Mouse (Mus musculus) olfactory bulb, adult 2 months (tissue): ENCODE measurements around the gene Dact3.

Source experiments
- CTCF ChIP-seq: fragments of 200-500 bp; IDR thresholded peaks from 2 replicates; pipeline ENCODE4 v1.5.1; 2012; ENCODE audit warnings: low read depth, mild to moderate bottlenecking, low read length, moderate library complexity; ENCODE audit not compliant: insufficient read depth
- POLR2A ChIP-seq: fragments of 200-500 bp; IDR thresholded peaks from 2 replicates; pipeline ENCODE4 v1.6.1; 2012; ENCODE audit warnings: mild to moderate bottlenecking, low read depth, low read length, moderate library complexity; ENCODE audit not compliant: insufficient read depth

GRCm38 (mm10) chr7:16867488-16867887, 7.6 kb upstream of the Dact3 start:
- no peak for TF ChIP-seq CTCF
- TF ChIP-seq POLR2A = no peak
